Mouse (Mus musculus) spleen, postnatal 4 days (tissue): Measurements from ENCODE around the gene Mlxip.

Experiments used
- DNase-seq, 2 experiments: peaks; one replicate each; pipeline ENCODE4 v3.0.0; 2022; ENCODE audit warnings: low spot score in 2 of 2

Mlxip gene

DNA sequence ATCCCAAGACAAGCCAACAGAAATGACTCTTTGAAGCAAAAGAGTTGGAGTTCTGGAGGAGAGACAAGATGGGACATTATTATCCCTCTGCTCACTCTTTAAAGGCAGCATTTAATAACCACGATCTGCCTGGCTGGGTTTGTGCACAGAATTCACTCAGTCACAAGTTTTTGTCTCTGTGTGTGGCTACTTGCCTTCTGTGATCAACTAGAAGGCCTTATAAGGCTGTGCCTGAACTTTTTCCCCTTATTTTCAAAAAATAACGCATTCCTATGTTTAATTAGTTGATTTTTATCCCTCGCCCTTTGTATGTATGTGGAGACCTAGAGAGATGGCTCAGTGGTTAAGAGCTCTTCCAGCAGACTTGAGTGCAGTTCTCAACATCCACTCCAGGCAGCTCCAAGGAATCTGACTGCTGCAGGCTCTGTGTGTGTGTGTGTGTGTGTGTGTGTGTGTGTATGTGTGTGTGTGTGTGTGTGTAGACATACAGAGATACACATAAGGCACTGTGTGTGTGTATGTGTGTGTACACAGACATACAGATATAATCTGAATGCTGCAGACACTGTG lies 37.8 kb downstream of the Mlxip start:
- no peak for DNase-seq

DNA sequence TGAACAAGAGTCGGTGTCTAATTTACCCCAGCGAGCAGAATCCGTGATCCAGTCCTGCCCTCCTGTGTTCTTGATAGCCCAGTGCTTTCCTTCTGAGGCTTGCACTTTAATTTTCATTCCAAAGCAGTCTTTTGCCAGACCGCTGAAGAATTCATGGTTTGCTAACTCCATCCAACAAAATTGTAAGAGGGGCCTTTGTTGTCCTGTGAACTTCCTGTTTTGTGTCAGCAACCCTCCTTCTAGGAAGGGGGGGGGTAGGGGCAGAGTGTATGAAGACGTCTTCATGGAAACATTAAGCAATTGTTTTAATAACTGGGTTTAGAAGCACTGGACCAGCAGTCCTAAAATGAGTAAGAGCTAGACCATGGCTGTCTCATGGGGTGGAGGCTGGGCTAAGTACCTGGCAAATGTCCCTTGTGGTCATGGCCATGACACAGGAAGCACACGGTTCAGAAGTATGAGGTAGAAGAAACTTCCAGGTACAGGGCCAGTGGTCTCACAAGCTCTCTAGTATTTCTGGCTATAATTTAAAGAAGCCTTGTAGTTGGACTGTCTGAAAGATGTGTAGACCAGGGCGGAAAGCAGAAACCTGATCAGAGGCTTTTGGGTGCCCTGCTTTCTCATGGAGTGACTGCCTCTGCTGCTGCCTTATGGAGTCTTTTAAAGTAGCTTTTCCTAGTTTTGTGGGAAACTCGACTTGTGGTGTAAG lies 41.6 kb downstream of the Mlxip start:
- DNase-seq, result no peak

DNA sequence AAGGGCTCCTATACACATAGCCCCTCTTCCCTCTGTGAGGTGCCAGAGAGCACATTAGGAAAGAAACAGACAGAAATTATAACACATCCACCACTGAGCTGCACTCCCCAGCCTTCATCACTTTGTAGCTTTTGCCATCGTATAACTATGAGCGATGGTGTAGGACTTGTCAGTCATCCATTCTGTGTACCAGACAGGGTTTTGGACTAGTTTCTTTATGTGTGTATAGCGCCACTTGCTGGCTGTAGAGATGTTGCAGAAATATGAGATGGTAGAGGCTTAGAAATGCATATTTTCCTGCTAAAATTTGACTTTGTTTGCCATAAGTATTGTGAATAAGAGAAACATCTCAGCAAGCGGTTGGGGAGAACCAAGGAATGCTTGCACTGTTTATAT lies 42.2 kb downstream of the Mlxip start:
- DNase-seq, result peak in 1 of 2 experiments; percentile 37

DNA sequence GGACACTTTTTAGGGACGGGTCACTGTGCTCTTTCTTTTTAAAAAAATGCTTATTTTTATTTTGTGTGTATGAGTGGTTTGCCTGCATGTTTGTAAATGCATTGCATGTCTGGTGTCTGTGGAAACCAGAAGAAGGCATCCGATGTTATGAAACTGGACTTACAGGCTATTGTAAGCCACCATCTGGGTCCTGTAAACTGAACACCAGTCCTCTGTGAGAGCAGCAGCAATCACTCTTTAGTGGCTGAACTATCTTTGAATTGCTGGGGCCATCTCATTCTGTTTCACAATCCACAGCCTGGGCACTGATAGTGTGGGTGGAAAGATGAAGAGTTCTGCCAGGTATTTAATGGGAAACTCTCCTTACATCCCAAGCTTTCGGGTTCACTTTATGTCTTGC lies 43.8 kb downstream of the Mlxip start:
- no peak for DNase-seq

DNA sequence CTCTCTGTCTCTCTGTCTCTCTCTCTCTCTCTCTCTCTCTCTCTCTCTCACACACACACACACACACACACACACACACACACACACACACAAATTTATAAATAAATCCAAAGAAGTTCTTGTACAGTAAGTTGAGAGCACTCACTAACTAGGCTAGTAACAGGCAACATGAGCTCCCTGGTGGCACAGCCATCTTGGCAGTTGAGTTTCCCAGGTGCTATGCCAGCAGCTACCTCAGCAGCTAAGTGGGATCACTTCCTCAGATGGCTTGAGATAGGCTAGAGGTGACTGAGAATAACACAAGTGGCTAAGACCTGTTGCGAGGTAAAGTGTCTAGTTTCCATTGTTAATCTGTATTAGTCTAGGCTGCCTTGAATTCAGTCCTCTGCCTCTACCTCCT lies 44.7 kb downstream of the Mlxip start:
- no peak for DNase-seq

DNA sequence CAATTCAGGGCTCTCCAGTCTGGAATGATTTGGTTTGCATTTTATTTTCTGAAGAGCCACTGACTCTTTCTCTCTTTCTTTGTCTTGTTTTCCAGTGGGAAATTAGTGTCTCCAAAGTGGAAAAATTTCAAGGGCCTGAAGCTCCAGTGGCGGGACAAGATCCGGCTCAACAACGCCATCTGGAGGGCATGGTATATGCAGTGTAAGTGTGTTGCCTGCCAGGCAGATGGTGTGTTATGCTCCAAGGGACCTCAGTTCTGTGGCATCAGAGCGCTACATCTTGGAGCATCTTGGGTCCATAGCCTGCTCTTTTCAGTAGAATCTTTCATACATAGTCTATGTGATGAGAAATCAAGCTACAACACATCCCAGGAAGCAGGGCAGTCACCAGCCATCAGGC lies 45.3 kb downstream of the Mlxip start:
- DNase-seq, result no peak

DNA sequence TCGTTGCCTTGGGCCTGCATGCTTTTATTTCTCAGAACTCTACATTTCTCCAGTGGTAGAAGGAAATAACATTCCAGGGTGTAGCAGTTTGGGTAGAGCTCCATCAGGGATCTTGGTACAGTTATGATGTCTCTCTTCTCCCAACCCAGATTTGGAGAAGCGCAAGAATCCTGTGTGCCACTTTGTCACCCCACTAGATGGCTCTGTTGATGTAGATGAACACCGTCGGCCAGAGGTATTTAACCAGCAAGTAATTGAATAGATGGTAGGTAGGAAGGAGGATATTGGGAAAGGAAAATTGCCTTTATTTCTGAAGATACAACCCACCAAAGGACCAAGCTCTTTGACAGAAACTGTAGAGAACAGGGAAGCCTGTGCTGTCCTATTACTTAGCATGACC lies 46.1 kb downstream of the Mlxip start:
- DNase-seq, result no peak

DNA sequence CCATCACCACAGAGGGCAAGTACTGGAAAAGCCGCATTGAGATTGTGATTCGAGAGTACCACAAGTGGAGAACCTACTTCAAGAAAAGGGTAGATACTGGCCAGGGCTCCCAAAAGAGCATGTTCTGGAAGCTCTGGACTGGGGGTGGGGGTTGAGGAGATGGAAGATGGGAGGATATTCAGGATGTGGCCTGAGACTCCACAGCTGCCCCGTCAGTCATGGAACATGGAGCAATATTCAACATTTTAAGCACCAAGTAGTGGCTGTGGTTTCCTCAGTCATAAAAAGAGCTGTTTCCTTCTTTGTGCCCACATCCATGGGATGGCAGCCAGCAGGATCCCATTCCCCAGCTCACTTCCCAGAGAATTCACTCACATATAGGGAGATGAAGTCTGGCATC lies 47.7 kb downstream of the Mlxip start:
- no peak for DNase-seq

DNA sequence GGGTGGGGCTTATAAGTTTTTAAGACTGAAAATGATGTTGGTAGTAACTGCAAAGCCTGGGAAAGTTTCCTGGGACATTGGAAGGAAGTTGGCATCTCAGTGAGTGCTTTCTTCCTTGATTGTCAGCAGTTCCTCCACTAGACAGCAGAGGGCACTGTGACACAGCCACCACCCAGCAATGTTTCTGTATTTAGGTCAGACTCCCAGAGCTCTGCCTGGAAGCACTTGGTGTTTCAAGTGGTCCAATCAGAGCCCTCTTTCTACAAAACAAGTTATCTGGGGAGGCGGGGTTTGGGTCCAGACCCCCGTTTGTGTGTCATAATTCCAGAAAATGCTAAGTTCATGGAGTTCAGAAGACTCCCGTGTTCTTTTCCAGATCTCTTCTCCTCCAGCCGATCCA lies 49.5 kb downstream of the Mlxip start:
- DNase-seq, result peak; percentile 50 to 80

DNA sequence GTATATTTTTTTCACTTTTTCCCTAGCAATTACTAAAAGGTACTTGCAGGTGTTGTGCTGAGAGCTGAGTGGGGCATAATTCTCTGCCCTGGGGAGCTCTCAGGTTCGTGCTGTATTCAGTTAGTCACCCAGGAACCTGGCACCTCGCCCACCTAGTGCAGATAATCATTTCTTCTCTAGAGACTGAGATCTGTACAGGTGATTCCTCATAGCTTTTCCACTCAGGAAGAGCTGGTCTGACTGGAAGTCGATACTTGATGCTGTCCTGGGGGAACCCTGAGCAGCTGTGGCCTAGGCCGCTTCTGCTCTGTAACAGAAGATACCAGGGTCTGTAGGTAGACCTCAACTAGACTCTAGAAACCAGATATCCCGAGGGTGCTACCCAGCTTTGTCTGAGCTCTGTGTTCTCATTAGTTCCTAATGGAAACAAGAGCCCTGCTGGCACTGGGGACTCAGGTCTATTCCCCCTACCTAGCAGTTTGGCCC lies 50.3 kb downstream of the Mlxip start:
- DNase-seq, result no peak

DNA sequence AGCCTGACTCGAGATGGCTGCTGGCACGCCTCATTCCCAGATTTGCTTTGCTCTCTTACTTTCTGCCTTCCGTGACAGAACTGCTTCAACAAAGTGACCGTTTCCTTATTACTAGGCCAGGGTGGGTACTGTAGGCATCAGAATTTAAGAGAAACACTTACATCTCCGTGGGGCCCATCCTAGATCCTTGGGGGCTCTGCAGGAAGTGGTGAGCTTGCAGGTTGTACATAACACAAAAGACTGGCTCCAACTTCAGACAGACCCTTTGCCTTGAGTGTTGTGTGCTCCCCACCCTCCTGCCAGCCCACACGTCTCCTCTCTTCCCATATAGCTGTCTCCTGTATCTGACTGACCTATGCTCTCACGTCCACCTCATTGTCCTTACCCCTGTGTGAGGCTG lies 57.3 kb downstream of the Mlxip start:
- DNase-seq, result no peak

DNA sequence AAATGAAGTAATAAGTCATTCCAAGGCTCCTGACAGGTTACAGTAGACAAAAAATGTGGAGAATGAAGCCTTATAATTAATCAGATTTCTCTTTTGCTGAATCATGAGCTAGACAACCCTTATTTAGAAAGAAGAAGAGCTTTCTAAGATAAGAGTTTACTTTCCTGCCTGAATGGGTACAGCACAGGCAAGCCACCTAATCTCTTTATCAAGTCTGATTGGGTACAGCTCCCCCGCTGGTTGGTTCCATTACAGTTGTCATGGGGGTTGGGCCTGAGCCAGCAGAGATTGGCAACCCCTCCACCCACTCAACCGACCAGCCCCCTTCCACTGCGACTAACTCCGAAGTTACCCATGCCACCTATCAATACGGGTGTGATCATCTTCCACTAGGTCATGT lies 66.8 kb downstream of the Mlxip start:
- no peak for DNase-seq

DNA sequence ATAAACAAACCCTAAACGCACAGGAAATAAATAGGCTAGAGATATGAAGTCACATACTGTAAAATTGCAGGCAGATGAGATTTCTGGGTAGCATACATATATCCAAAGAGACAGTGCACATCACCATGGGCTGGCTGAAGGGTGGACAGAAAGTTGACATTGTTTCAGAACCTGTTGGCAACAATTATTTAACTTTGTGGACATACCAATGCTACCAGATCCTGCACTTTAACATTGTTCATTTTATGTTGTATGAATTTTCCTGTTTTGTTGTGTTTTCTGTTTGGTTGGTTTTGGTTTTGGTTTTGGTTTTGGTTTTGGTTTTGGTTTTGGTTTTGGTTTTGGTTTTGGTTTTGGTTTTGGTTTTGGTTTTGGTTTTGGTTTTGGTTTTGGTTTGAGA lies 70.0 kb downstream of the Mlxip start:
- no peak for DNase-seq

DNA sequence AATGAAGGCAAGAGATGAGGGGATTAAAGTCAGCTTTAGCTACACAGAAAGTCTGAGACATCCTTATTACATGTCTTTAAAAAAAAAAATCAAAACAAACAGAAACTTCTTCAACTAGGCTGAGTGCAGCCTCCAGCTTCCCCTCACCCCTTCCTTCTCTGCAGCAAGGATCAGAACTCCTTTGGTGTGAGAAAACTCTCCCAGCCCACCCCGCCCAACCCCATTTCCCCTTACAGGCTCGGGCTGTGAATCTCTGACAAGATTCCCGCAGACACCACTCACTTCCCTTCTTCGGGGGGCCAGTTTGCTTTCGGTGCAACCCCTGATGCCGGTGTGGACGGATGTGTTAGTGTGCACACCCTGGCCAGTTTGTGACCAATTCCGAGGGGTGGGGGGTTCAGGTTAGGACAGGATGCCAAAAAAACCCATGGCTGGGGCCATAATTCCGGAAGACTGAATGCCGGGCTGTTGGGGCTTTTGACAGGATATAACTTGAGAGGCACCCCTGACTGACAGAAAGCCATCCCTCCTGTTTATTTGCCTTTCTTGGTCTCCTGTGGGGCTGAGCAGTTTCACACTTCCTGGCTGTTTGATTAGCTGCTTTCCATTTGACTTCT lies 76.3 kb downstream of the Mlxip start:
- DNase-seq, result no peak

DNA sequence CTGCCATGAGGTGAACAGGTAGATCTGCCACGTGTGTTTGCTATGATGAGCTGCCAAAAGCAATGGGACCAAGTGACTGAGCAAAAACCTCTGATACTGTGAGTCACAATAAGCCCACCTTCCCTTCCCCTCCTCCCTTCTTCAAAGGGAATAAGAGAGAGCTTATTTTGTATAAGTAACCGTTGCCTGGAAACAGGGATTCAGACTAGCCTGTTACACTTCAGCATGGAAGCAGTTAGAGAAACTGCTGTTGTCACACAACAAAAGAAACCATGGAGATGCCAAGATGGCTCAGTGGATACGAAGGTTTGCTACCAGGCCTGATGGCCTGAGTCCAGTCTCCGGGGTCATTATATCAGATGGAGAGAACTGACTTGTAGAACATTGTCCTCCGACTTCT lies 79.2 kb downstream of the Mlxip start:
- no peak for DNase-seq

DNA sequence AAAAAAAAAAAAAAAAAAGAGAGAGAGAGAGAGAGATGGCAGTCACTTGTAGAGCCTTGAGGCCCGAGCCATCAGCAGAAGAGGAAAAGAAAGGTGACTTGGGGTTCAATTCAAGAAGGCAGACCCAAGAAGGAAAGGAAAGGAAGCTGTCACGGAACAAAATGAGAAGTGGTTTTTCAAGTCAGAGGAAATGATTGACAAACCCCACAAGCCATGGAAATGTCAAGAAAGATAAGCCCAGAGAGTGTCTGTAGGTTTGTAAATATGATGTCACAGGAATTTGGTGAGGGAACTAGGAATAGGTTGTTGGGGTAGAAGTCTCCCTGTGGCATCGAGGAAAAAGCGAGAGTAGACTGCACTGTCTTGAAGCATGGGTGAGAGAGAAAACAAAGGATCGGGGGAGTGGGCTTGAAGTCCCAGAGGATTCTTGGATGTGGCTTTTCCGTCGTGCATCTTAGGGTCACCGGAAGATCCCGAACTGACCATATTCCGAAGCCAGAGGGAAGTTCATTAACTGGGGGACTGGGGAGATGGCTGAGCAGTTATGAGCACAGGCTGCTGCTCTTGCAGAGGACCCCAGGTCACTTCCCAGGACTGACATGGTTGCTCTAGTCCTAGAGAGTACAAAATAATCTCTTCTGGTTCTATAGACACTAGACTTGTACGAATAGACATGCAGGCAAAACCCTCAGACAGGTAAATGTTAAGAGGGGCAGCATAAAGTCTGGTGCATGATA lies 93.2 kb downstream of the Mlxip start:
- DNase-seq, result no peak

DNA sequence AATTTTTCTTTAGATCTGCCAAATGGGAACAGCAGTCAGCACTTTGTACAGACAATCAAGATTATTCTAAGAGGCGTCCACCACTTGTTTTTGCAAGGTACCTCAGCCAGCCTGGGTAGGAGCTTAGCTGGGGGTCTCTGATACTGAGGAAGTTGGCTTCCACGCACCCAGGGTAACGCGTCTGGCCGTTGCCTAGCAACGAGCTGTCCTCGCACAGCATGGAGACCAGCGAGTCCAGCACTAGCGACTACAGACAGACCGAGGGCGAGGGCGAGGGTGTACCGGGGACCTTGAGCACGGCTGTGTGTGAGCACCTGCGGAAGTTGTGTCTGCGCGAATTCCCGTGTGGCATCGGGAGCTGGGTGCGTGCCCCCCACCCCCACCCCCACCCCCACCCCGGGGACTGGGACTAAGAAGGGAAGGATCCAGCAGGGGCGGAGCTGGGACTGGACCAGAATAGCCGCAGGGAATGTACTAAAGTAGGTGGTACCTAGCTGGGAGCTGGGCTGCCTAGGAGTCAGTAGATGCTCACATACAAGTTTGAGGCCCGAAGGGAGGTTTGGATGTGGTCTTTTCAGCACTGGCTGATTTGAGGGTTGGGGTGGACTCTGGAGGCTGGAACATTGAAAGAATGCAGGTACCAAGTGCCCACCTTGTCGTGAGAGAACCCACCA lies 94.7 kb downstream of the Mlxip start, which contains the start of the genes Lrrc43 and Il31:
Gene Lrrc43 (plus strand): TSS at position 194 of the 674 bp plus-strand sequence.
Gene Il31 (minus strand): TSS at position 378 of the 674 bp plus-strand sequence.
- no peak for DNase-seq

DNA sequence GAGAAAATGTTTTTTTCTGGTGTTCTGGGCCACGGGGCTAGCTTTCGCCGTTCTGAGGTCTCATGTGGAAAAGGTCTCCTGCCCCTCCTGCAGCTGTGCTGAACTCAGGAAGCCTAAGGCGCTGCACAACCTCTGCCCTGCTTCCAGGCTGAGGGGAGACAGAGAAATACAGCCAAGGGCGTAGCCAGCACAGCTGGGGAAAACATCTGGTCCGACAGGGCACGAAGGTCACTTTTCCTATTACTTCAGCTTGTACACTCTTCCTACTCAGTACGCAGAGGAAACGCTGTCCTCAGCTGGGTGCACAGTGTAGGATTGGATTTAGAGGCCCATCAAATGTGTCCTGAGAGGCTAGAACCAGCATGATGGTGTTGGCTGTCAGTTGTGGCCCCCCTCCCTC lies 95.3 kb downstream of the Mlxip start:
- no peak for DNase-seq

DNA sequence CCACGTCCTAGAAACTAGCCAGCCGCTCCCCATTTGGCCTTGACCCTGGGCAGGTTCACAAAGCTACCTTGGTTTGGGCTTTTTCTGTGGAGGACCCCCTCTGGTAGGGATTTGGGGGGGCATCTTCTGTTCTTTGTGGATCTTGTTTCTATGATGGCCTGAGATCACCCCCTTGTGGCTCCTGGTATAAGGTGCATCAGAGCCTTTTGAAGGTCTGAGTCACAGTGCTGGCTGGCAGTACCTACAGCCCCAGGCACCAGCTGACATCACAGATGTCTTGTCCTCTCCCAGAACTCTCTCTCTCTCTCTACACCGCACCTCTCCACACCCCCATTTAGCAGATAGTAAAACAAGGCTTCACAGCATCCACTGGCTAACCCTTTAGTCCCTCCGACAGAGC lies 105.1 kb downstream of the Mlxip start:
- DNase-seq, result no peak

DNA sequence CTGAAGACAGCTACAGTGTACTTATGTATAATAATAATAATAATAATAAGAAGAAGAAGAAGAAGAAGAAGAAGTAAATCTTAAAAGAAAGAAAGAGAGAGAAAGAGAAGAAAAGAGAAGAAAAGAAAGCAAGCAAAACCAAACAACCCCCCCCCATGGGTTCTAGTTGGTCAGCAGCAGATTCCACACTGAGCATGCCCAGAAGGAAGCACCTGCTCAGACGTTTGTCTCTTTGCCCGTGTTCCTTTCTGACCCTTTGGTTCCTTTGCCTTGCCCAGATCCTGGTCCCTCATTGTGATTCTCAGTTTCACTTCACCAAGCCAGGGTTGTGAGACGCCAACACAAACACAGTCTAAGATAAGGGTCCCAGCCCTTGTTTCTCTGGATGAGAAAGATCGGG lies 107.4 kb downstream of the Mlxip start:
- no peak for DNase-seq
